Mouse (Mus musculus) ovary, postnatal 36 days (tissue): ENCODE measurements around the gene Erp29.

Source experiments
- DNase-seq: peaks from one replicate; pipeline ENCODE4 v3.0.0; 2022; ENCODE audit warnings: low spot score, mixed read lengths

The Erp29 gene

GRCm38 (mm10) chr5:121449976-121450375 is 2.3 kb downstream of the Erp29 start:
- no peak for DNase-seq

GRCm38 (mm10) chr5:121448450-121448849 is 3.9 kb downstream of the Erp29 start:
- DNase-seq, result no peak

- no peak for DNase-seq
Measured at GRCm38 (mm10) chr5:121444870-121445269, 7.4 kb downstream of the Erp29 start.

GRCm38 (mm10) chr5:121443548-121443947 is 8.8 kb downstream of the Erp29 start:
- no peak for DNase-seq

GRCm38 (mm10) chr5:121438756-121439155 is 13.6 kb downstream of the Erp29 start:
- DNase-seq, result no peak

DNA sequence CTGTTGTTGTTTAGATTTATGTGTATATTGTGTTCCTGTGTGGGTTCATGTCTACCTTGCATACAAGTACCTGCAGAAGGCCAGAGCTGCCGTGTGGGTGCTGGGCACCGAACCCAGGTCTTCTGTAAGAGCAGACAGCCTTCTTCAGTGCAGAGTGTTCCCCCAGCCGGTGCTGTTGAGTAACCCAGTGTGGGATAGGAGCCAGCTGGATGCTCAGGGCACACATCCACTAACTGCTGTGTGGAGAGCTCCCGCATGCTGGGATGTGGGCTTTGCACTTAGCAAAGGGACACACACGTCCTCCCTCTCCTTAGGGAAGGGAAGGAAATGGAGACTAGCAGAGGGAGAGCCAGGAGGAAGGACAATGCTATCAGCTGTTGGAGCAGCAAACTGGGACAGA is 14.2 kb downstream of the Erp29 start:
- DNase-seq, result no peak

- DNase-seq, result no peak
Measured at GRCm38 (mm10) chr5:121428954-121429353, 23.4 kb downstream of the Erp29 start.

- DNase-seq, result no peak
Measured at GRCm38 (mm10) chr5:121423297-121423696, 29.0 kb downstream of the Erp29 start.

DNA sequence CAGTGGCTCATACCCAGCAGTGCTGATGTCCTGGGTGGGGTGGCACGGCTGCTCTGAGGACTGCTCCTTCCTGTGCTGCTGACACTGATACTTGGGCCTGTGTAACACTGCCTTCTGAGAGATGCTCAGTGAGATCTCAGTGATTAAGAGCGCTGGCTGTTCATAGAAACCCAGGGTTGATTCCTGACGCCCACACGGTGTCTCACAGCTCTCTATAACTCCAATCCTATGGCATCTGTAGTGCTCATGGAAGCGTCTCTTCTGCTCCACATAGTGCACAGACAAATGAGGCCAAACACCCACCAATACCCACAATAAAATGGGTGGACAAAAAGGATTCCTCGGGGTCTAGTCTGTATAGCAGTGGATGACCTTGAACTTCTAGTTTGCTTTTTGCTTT is 29.5 kb downstream of the Erp29 start:
- no peak for DNase-seq

DNA sequence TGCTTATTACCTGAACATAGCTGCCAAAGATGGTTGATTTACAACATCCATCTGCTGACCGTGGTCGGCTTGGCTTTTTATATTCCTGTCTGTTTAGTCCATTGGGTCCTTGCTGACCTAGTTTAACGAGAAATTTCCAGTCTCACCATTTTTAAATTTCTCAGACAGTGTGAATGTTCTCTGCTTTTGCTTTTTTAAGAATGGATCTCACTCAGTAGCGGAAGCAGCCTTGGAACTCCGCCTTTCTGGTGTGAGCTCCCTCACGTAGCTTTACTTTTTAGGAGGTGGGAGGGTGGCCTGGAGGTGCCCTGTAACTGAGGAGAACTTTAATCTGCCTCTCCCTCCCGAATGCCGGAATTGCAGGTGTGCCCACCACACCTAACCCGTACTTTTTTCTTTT is 31.6 kb downstream of the Erp29 start:
- no peak for DNase-seq

- DNase-seq, result no peak
Measured at GRCm38 (mm10) chr5:121410975-121411374, 41.3 kb downstream of the Erp29 start.

DNA sequence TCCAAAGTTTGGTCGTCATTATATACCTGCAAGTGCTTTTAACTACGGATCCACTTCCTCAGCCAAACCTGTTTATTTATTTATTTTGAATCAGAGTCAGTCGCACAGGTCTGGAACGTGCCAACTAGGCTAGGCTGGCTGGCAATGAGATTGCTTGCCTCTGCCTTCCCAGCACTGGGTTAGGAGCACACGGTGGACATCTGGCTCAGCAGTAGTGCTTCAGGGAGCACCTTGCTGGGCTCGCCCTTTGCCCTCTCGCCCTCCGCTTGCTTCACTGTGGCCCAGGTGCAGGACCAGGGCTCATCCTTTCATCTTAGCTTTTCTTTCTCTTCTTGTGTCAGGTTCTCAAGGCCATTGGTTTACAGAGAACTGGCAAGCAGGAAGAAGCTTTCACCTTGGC is 44.5 kb downstream of the Erp29 start:
- no peak for DNase-seq

GRCm38 (mm10) chr5:121400849-121401248 is 51.5 kb downstream of the Erp29 start:
- DNase-seq, result no peak

DNA sequence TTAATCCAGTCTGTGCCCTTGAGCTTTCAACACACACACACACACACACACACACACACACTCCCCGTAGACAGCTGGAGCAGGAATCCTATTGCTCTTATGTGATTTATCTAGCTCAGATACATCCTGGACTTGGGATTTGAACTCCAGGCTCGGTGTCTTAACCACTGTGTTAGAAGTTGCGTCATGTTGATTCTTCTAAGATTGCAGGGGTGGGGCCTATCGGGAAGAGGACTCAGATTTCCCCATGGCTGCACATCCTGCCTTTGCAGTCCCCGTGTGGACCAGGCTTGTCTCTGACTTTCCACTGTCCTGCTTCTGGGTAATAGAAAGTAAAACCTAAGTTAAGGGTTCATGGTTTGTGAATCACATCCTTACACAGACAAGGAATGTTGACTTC is 52.2 kb downstream of the Erp29 start:
- no peak for DNase-seq

GRCm38 (mm10) chr5:121399540-121399939 is 52.8 kb downstream of the Erp29 start:
- DNase-seq, result no peak

GRCm38 (mm10) chr5:121398965-121399462 is 53.3 kb downstream of the Erp29 start:
- no peak for DNase-seq

GRCm38 (mm10) chr5:121398146-121398964 is 54.0 kb downstream of the Erp29 start:
- DNase-seq, result no peak

GRCm38 (mm10) chr5:121397187-121398145 is 54.8 kb downstream of the Erp29 start, which contains the start of gene Naa25:
TSS of gene Naa25 (plus strand) at chr5:121397936.
- DNase-seq, result peak; percentile 95

GRCm38 (mm10) chr5:121395621-121396020 is 56.7 kb downstream of the Erp29 start:
- no peak for DNase-seq

GRCm38 (mm10) chr5:121393402-121393801 is 58.9 kb downstream of the Erp29 start:
- DNase-seq, result no peak

DNA sequence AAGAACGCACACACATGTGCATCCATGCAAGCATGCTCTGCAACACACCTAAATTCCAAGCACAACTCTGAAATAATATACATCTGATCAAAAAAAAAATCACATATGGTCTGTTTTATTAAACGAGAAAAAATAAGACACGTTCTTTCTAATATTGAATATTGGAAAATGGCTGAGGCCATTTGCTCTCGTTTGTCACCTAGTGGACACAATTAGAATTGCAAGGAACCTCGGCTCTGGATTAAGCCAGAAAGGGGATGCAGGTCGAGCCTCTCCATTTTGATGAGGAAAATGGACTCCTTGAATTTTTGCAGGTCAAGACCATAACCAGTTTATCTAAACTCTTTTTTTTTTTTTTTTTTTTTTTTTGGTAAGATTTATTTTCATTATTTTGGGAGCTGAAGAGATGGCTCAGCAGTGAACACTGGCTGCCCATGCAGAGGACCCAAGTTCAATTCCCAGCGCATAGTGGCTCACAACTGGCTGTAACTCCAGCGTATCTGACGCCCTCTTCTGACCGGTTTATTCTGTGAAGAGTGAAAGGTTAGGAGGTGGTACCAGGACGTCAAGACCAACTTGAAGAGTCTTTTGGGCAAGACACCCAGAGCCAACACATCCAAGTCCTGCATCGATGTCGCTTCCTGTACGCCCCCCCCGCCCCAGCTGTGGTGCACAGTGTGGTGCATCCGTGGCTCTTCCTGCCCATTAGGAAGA is 59.5 kb downstream of the Erp29 start:
- DNase-seq, result no peak

DNA sequence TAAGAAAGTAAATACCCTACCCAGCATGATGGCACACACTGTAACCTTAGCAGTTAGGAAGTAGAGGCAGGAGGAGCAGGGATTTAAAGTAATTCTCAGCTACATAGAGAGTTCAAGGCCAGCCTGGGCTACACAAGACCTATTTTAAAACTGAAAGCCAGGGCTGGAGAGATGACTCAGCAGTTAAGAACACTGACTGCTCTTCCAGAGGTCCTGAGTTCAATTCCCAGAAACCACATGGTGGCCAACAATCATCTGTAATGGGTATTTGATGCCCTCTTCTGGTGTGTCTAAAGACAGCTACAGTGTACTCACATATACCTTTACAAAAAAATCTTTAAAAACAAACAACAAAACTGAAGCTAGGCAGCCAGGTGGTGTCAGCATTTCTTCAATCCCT is 62.6 kb downstream of the Erp29 start:
- DNase-seq, result no peak
